Mouse (Mus musculus) heart, postnatal 0 days (tissue): ENCODE measurements at regions not wholly inside any gene's neighbourhood (a gene's known extent, or its start where the extent isn't known, plus 50 kb on each side); places are given as distances from the start of the nearest gene placed in this dataset.
A peak's percentile ranks its signal among the peaks of the same experiment; 100 is the strongest.
"Not testable (repeated sequence)": the region's sequence is repeated elsewhere in the genome, so short reads cannot be mapped to it uniquely, and the experiment has no call there.

Experiments used
- ATAC-seq: fragments of 200-750 bp; cut with Nextera tagmentation; 2 replicates; pipeline ENCODE4 v1.8.0; 2017; ENCODE audit warnings: low read depth, moderate number of reproducible peaks, moderate library complexity; ENCODE audit not compliant: insufficient read depth
- DNase-seq: peaks from one replicate; pipeline ENCODE4 v3.0.0-alpha.2; 2016; ENCODE audit warnings: low spot score
- H3K27ac ChIP-seq: fragments of 300-500 bp; sonication (generic); 2 replicates; pipeline ENCODE4 v1.5.1; 2014; ENCODE audit warnings: low read depth, mild to moderate bottlenecking
- H3K27me3 ChIP-seq: fragments of 300-500 bp; sonication (generic); 2 replicates; pipeline ENCODE4 v1.6.1; 2014; ENCODE audit warnings: low read length, mixed read lengths; ENCODE audit not compliant: control insufficient read depth, insufficient read depth
- H3K36me3 ChIP-seq: fragments of 300-500 bp; sonication (generic); replicated peaks from 2 replicates; pipeline ENCODE4 v1.6.1; 2014; ENCODE audit warnings: low read length, mixed read lengths; ENCODE audit not compliant: control insufficient read depth, insufficient read depth
- H3K4me1 ChIP-seq: fragments of 300-500 bp; sonication (generic); 2 replicates; pipeline ENCODE4 v1.6.1; 2014; ENCODE audit warnings: antibody characterized with exemption; ENCODE audit not compliant: control insufficient read depth, insufficient read depth
- H3K4me2 ChIP-seq: fragments of 300-500 bp; sonication (generic); 2 replicates; pipeline ENCODE4 v1.6.1; 2014; ENCODE audit warnings: low read depth, mild to moderate bottlenecking, low read length, moderate library complexity
- H3K4me3 ChIP-seq: fragments of 300-500 bp; sonication (generic); 2 replicates; pipeline ENCODE4 v1.5.1; 2014; ENCODE audit warnings: low read depth, low read length
- H3K9ac ChIP-seq: fragments of 300-500 bp; sonication (generic); replicated peaks from 2 replicates; pipeline ENCODE4 v1.6.1; 2014; ENCODE audit warnings: low read depth, low read length, mixed read lengths
- H3K9me3 ChIP-seq: fragments of 300-500 bp; sonication (generic); replicated peaks from 2 replicates; pipeline ENCODE4 v1.6.1; 2016; ENCODE audit warnings: low read length; ENCODE audit not compliant: control insufficient read depth
- CTCF ChIP-seq: IDR thresholded peaks from 2 replicates; pipeline ENCODE4 v1.5.1; 2016; ENCODE audit warnings: antibody characterized with exemption, control low read depth, low read depth
- EP300 ChIP-seq: IDR thresholded peaks from 2 replicates; pipeline ENCODE4 v1.6.1; 2016; ENCODE audit warnings: antibody characterized with exemption, low read depth
- WGBS: fragments of 180-500 bp; shearing (Covaris S2); extraction: QIAGEN DNeasy Blood & Tissue Kit; methylation state at CpG from one replicate; pipeline ENCODE4 v1.1.7; 2014; 5-methylcytosine and 5-hydroxymethylcytosine counted together

- Histone ChIP-seq H3K4me3 (no peak overlapping the region), H3K4me2 (no peak overlapping the region), H3K27ac (no peak overlapping the region), H3K9ac (no peak overlapping the region), H3K27me3 (no peaks in the 10 kb centered on the region), H3K4me1 (no peaks in the 10 kb centered on the region), H3K36me3 (no peaks in the 10 kb centered on the region), H3K9me3 (no peaks in the 10 kb centered on the region)
- ATAC-seq (no peak), DNase-seq (peak; percentile 13)
- TF ChIP-seq EP300 (no peak), CTCF (peak; percentile 49)
- 16% methylated on average over 4 of the region's 4 CpGs for WGBS
These were observed 142.0 kb upstream of the Fer start for GRCm38 (mm10) chr17:63720883-63721282.

GRCm38 (mm10) chr17:63722434-63723004, 140.3 kb upstream of the Fer start:
- no peak overlapping the region for H3K27ac ChIP-seq
- no peak overlapping the region for H3K4me2 ChIP-seq
- TF ChIP-seq EP300 (no peak), CTCF (no peak)
- WGBS = 54% methylated on average over 12 of the region's 12 CpGs
- no peaks in the 10 kb centered on the region for H3K4me1 ChIP-seq
- ATAC-seq = no peak
- H3K27me3 ChIP-seq = no peaks in the 10 kb centered on the region
- no peaks in the 10 kb centered on the region for H3K9me3 ChIP-seq
- H3K36me3 ChIP-seq = no peaks in the 10 kb centered on the region
- H3K4me3 ChIP-seq = no peak overlapping the region
- H3K9ac ChIP-seq = no peak overlapping the region
- DNase-seq = no peak

- ATAC-seq = no peak
- H3K27ac ChIP-seq = no peak overlapping the region
These were observed 124.7 kb upstream of the Fer start for GRCm38 (mm10) chr17:63738206-63738605.

GRCm38 (mm10) chr17:63739710-63740109, 123.2 kb upstream of the Fer start:
- no peak for TF ChIP-seq EP300
- no peak for TF ChIP-seq CTCF
- Histone ChIP-seq H3K9ac (no peak overlapping the region), H3K9me3 (0 out of 2 replicates have a peak, but pooled peaks cover 5% of the 10 kb centered on the region), H3K4me2 (no peak overlapping the region), H3K4me3 (no peak overlapping the region), H3K4me1 (no peaks in the 10 kb centered on the region), H3K27ac (no peak overlapping the region), H3K36me3 (no peaks in the 10 kb centered on the region), H3K27me3 (no peaks in the 10 kb centered on the region)
- DNase-seq = no peak
- ATAC-seq = no peak
- WGBS = 56% methylated on average over 2 of the region's 2 CpGs

More at GRCm38 (mm10) chr17:63738206-63738605, 124.7 kb upstream of the Fer start:
- Histone ChIP-seq H3K36me3 (no peaks in the 10 kb centered on the region), H3K9me3 (0 out of 2 replicates have a peak, but pooled peaks cover 5% of the 10 kb centered on the region), H3K4me2 (no peak overlapping the region), H3K27me3 (no peaks in the 10 kb centered on the region), H3K4me1 (no peaks in the 10 kb centered on the region), H3K9ac (no peak overlapping the region), H3K4me3 (no peak overlapping the region)
- WGBS = 61% methylated on average over 1 of the region's 1 CpGs
- TF ChIP-seq CTCF (no peak), EP300 (no peak)
- DNase-seq = no peak

GRCm38 (mm10) chr17:63749257-63749656, 113.6 kb upstream of the Fer start:
- H3K36me3 ChIP-seq, ATAC-seq, H3K9ac ChIP-seq, H3K4me1 ChIP-seq, H3K4me3 ChIP-seq, H3K9me3 ChIP-seq, H3K4me2 ChIP-seq, DNase-seq, H3K27me3 ChIP-seq, H3K27ac ChIP-seq: not testable (repeated sequence)
- 92% methylated on average over 5 of the region's 10 CpGs for WGBS

GRCm38 (mm10) chr17:63754399-63754798, 108.5 kb upstream of the Fer start:
- DNase-seq = no peak
- Histone ChIP-seq H3K4me3 (no peak overlapping the region), H3K9ac (no peak overlapping the region), H3K36me3 (no peaks in the 10 kb centered on the region), H3K27me3 (no peaks in the 10 kb centered on the region), H3K4me1 (no peaks in the 10 kb centered on the region), H3K9me3 (no peaks in the 10 kb centered on the region; the same call in 1 of the 2 replicates), H3K4me2 (no peak overlapping the region), H3K27ac (no peak overlapping the region)
- 56% methylated on average over 2 of the region's 2 CpGs for WGBS
- no peak for TF ChIP-seq CTCF
- TF ChIP-seq EP300 = no peak
- no peak for ATAC-seq
